Mouse (Mus musculus): ENCODE results near the gene Gch1. TPM values are rescaled to one million over a fixed set of nuclear protein-coding genes. Genes with fewer than 3 reads are reported as not detected.
A peak's percentile ranks its signal among the peaks of the same experiment; 100 is the strongest.

Gene Gch1
- polyA plus RNA-seq, 1 experiment from 2014 or later = 4.5 TPM

GRCm38 (mm10) chr14:47197340-47197739, 8.1 kb upstream of the Gch1 start:
- Histone ChIP-seq H3K4me2 (no peak overlapping the region), H3K9me3 (replicated peaks) (no peaks in the 10 kb centered on the region), H3K9ac (no peak overlapping the region), H3K27ac (replicated peaks) (no peak overlapping the region), H3K4me3 (replicated peaks) (no peak overlapping the region), H3K4me1 (replicated peaks) (peaks cover 6% of the 10 kb centered on the region; the same call in 1 of the 2 replicates), H3K36me3 (replicated peaks) (no peaks in the 10 kb centered on the region), H3K27me3 (no peaks in the 10 kb centered on the region)
- no peak for ATAC-seq (ENCODE audit: insufficient read depth)
- 79% methylated on average over 3 of the region's 3 CpGs for WGBS (ENCODE audit: insufficient replicate concordance)

- 53% methylated on average over 8 of the region's 8 CpGs for WGBS (ENCODE audit: insufficient replicate concordance)
These were observed 7.5 kb upstream of the Gch1 start for GRCm38 (mm10) chr14:47196711-47197110.

DNA sequence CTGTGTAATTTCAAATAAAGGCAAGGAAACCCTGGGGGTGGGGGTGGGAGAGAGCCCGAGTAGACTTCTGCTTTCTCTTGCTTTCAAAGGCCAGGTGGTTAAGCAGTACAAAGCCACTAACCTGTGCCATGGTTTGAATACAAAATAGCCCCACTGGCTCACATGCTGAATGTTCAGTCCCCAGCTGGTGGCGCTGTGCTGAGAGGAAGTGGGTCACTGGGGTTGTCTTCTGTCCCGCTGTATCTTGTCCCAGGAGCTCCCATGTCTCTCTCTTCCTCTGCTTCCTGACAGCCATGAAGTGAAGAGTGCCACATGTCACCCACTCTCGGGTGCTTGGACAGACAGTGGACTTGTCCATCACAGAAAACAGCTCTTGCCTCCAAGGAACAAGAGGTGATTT, 4.9 kb upstream of the Gch1 start:
- ATAC-seq (ENCODE audit: insufficient read depth) = no peak
- H3K4me1 ChIP-seq (replicated peaks) = peaks cover 15% of the 10 kb centered on the region
- H3K27ac ChIP-seq (replicated peaks) = no peak overlapping the region
- H3K9me3 ChIP-seq (replicated peaks) = no peaks in the 10 kb centered on the region
- 25% methylated on average over 4 of the region's 4 CpGs for WGBS (ENCODE audit: insufficient replicate concordance)
- H3K27me3 ChIP-seq = no peaks in the 10 kb centered on the region
- no peak overlapping the region for H3K4me3 ChIP-seq (replicated peaks)
- no peaks in the 10 kb centered on the region for H3K36me3 ChIP-seq (replicated peaks)
- H3K4me2 ChIP-seq = no peak overlapping the region
- H3K9ac ChIP-seq = no peak overlapping the region

More at GRCm38 (mm10) chr14:47196711-47197110, 7.5 kb upstream of the Gch1 start:
- ATAC-seq (ENCODE audit: insufficient read depth) = no peak
- Histone ChIP-seq H3K36me3 (replicated peaks) (no peaks in the 10 kb centered on the region), H3K4me1 (replicated peaks) (peaks cover 2% of the 10 kb centered on the region; the same call in 1 of the 2 replicates), H3K9me3 (replicated peaks) (no peaks in the 10 kb centered on the region), H3K4me3 (replicated peaks) (no peak overlapping the region), H3K27ac (replicated peaks) (no peak overlapping the region), H3K27me3 (no peaks in the 10 kb centered on the region), H3K4me2 (no peak overlapping the region), H3K9ac (no peak overlapping the region)

DNA sequence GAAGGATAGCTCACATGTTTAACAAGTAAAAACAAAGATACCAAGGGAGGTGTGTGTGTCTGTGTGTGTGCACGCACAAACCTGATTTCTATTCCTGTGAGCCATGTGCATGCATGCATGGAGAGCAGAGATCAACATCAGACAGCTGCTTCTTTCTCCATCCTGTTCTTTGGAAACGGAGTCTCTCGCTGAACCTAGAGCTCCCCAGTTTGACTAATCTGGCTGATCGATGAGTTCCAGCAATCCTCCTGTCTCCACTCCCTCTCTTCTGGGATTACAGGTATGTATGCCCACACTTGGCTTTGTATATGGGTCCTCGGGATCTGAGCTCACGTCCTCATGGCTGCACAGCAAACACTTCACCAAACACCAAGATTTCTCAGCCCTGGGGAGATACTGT, 4.3 kb upstream of the Gch1 start:
- Histone ChIP-seq H3K27ac (replicated peaks) (no peak overlapping the region), H3K9me3 (replicated peaks) (no peaks in the 10 kb centered on the region), H3K9ac (no peak overlapping the region), H3K4me1 (replicated peaks) (peaks cover 20% of the 10 kb centered on the region), H3K36me3 (replicated peaks) (no peaks in the 10 kb centered on the region), H3K4me3 (replicated peaks) (no peak overlapping the region), H3K27me3 (peaks cover 6% of the 10 kb centered on the region), H3K4me2 (no peak overlapping the region)
- no peak for ATAC-seq (ENCODE audit: insufficient read depth)
- 61% methylated on average over 6 of the region's 6 CpGs for WGBS (ENCODE audit: insufficient replicate concordance)

DNA sequence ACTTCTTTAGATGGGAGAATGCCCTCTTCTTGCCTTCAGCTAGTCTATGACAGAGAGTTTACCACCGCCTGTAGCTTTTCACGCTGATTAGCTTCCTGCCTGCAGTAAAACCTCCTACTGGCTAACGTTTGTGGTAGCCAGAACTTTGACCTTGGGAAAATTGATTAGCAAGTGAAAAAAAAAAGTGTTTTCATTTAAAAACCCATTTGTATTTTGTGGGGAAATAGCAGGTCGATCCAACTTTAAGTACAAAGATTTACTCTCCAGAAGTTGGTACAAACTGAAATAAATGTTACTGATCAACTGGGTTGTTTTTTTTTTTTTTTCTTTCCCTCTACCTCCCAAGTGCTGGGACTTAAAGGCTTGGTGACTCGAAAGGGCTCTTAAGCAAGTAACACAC, 2.6 kb upstream of the Gch1 start:
- Histone ChIP-seq H3K36me3 (replicated peaks) (no peaks in the 10 kb centered on the region), H3K27ac (replicated peaks) (peak overlapping the region; percentile 53; the same call in 1 of the 2 replicates), H3K4me2 (no peak overlapping the region), H3K9ac (no peak overlapping the region), H3K4me1 (replicated peaks) (peaks cover 34% of the 10 kb centered on the region), H3K9me3 (replicated peaks) (no peaks in the 10 kb centered on the region), H3K4me3 (replicated peaks) (no peak overlapping the region), H3K27me3 (peaks cover 20% of the 10 kb centered on the region)
- no peak for ATAC-seq (ENCODE audit: insufficient read depth)
- 30% methylated on average over 5 of the region's 5 CpGs for WGBS (ENCODE audit: insufficient replicate concordance)

DNA sequence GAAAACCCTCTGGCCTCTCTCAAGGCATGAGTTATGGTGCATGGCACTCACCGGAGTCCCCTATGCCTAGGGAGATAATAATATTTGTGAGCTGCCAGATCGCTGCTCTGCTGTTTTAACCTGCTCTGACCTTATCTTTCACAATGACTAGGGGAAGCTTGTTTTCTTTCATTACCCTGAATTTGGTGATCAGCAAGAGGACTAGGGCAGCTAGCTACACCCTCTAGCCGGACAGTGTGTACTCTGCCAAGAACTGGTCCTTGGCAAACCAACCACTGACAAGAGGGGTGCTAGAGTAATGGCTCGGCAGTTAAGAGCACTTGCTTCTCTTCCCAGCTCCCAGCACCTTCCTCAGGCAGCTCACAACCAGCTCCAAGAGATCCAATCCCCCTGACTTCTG, 1.4 kb upstream of the Gch1 start:
- ATAC-seq (ENCODE audit: insufficient read depth) = no peak
- peaks cover 20% of the 10 kb centered on the region for H3K27me3 ChIP-seq
- no peaks in the 10 kb centered on the region for H3K36me3 ChIP-seq (replicated peaks)
- H3K4me2 ChIP-seq = no peak overlapping the region
- no peak overlapping the region for H3K9ac ChIP-seq
- WGBS (ENCODE audit: insufficient replicate concordance) = 48% methylated on average over 4 of the region's 4 CpGs
- H3K9me3 ChIP-seq (replicated peaks) = no peaks in the 10 kb centered on the region
- peaks cover 34% of the 10 kb centered on the region for H3K4me1 ChIP-seq (replicated peaks)
- peak overlapping the region; percentile 14; the same call in 1 of the 2 replicates for H3K27ac ChIP-seq (replicated peaks)
- H3K4me3 ChIP-seq (replicated peaks) = no peak overlapping the region

DNA sequence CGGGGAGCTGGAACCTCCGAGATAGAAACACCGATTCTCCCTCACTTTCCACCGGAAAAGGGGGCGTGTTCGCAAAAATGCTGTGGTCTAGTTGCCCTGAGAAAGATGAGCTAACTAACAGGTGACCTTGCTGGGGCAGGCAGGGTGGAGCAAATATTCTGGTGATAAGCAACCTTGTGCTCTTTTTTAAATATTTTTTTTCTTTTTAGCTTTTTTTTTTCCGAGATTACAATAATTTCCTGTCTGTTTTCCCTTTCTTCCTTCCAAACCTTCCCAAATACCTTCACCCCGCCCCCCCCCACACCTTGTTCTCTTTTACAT, 382 bp upstream of the Gch1 start:
- Histone ChIP-seq H3K4me1 (replicated peaks) (peaks cover 34% of the 10 kb centered on the region), H3K9ac (peak overlapping the region; percentile 75), H3K9me3 (replicated peaks) (no peaks in the 10 kb centered on the region), H3K4me3 (replicated peaks) (peak overlapping the region; percentile 70), H3K36me3 (replicated peaks) (no peaks in the 10 kb centered on the region), H3K27me3 (peaks cover 20% of the 10 kb centered on the region), H3K4me2 (peak overlapping the region; percentile 92), H3K27ac (replicated peaks) (peak overlapping the region; percentile 57)
- no peak for ATAC-seq (ENCODE audit: insufficient read depth)
- 13% methylated on average over 8 of the region's 8 CpGs for WGBS (ENCODE audit: insufficient replicate concordance)

DNA sequence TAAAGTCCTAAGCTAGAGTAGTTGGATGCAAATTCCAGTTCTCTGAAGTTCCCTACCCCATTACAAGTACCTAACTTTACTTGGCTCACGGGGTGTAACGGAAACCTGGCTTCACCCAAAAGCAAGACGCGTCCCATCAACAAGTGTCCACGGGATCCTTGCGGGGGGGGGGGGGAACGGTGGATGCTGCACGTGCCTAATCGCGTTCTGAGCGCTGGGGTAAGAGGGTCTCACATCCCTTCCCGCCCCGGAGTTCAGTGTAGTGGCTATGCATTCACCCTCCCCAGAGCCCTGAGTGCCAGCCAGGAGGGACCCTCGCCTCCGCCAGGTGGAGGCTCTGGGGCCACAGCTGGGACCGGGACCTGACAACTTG, 752 bp downstream of the Gch1 start:
- WGBS (ENCODE audit: insufficient replicate concordance) = 3% methylated on average over 16 of the region's 16 CpGs
- Histone ChIP-seq H3K4me3 (replicated peaks) (peak overlapping the region; percentile 70), H3K9ac (peak overlapping the region; percentile 75), H3K4me1 (replicated peaks) (peaks cover 34% of the 10 kb centered on the region), H3K27ac (replicated peaks) (no peak overlapping the region), H3K4me2 (peak overlapping the region; percentile 92), H3K36me3 (replicated peaks) (no peaks in the 10 kb centered on the region), H3K9me3 (replicated peaks) (no peaks in the 10 kb centered on the region), H3K27me3 (peaks cover 20% of the 10 kb centered on the region)
- no peak for ATAC-seq (ENCODE audit: insufficient read depth)

GRCm38 (mm10) chr14:47187666-47188360, 1.4 kb downstream of the Gch1 start:
- no peak overlapping the region for H3K9ac ChIP-seq
- no peak overlapping the region for H3K27ac ChIP-seq (replicated peaks)
- peaks cover 34% of the 10 kb centered on the region for H3K4me1 ChIP-seq (replicated peaks)
- 16% methylated on average over 12 of the region's 12 CpGs for WGBS (ENCODE audit: insufficient replicate concordance)
- peaks cover 20% of the 10 kb centered on the region for H3K27me3 ChIP-seq
- H3K36me3 ChIP-seq (replicated peaks) = no peaks in the 10 kb centered on the region
- no peaks in the 10 kb centered on the region for H3K9me3 ChIP-seq (replicated peaks)
- peak overlapping the region; percentile 92 for H3K4me2 ChIP-seq
- H3K4me3 ChIP-seq (replicated peaks) = peak overlapping the region; percentile 70
- ATAC-seq (ENCODE audit: insufficient read depth) = no peak

DNA sequence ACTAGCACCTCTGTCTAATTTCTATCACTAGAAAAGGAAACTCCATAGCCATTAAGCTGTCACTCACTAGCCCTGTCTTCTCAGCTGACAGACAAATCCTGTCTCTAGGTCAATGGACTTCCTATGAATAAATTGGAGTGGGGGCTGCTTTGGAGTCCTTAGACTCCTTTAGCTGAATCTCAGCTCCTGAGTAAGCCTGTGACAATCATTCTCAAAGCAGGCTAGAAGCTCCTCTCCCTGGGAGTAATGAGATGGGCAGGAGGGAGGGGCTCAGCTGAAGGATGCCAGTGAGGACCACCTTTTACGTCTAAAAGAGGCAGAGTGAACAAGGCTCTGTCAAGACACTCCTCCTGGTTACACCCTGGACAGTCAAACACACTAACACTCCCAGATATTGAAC, 2.0 kb downstream of the Gch1 start:
- H3K27ac ChIP-seq (replicated peaks) = no peak overlapping the region
- H3K4me3 ChIP-seq (replicated peaks) = no peak overlapping the region
- H3K9me3 ChIP-seq (replicated peaks) = no peaks in the 10 kb centered on the region
- peaks cover 20% of the 10 kb centered on the region for H3K27me3 ChIP-seq
- H3K36me3 ChIP-seq (replicated peaks) = no peaks in the 10 kb centered on the region
- ATAC-seq (ENCODE audit: insufficient read depth) = no peak
- peaks cover 34% of the 10 kb centered on the region for H3K4me1 ChIP-seq (replicated peaks)
- no peak overlapping the region for H3K9ac ChIP-seq
- WGBS (ENCODE audit: insufficient replicate concordance) = 51% methylated on average over 1 of the region's 1 CpGs
- H3K4me2 ChIP-seq = peak overlapping the region; percentile 92

DNA sequence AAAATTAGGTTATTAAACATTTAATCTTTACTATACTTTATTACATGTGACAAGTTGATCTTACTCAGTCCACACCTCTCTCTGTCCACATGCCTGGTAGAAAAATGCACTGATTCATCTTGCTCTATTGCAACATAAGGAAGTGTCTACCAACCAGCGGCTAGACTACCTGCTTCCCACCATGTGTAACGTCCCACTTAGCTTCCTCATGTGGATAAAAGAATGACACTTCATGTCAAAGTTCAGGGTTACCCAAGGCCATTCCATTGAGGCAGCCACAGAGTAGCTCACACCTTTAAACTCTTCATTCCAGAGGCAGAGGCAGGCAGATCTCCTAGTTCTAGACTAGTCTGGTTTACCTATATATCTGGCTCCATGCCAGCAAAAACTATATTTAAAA, 2.7 kb downstream of the Gch1 start:
- no peaks in the 10 kb centered on the region for H3K9me3 ChIP-seq (replicated peaks)
- peaks cover 36% of the 10 kb centered on the region for H3K4me1 ChIP-seq (replicated peaks)
- 38% methylated on average over 2 of the region's 2 CpGs for WGBS (ENCODE audit: insufficient replicate concordance)

More for the DNA sequence above, 2.7 kb downstream of the Gch1 start:
- Histone ChIP-seq H3K4me2 (no peak overlapping the region), H3K9ac (no peak overlapping the region), H3K27me3 (peaks cover 20% of the 10 kb centered on the region), H3K27ac (replicated peaks) (no peak overlapping the region), H3K36me3 (replicated peaks) (no peaks in the 10 kb centered on the region), H3K4me3 (replicated peaks) (no peak overlapping the region)
- no peak for ATAC-seq (ENCODE audit: insufficient read depth)

Measured in liver, embryonic 15.5 days (tissue).